Mouse (Mus musculus): ENCODE results near the gene Agap1.

Agap1 gene

GRCm38 (mm10) chr1:89576985-89577384, 122.4 kb downstream of the Agap1 start:
- in situ Hi-C loops (cut with MboI), result no loop called here

GRCm38 (mm10) chr1:89580031-89580998, 125.7 kb downstream of the Agap1 start:
- in situ Hi-C loops (cut with MboI), result no loop called here

GRCm38 (mm10) chr1:89580999-89581765, 126.6 kb downstream of the Agap1 start:
- in situ Hi-C loops (cut with MboI), result no loop called here

GRCm38 (mm10) chr1:89581766-89582125, 127.1 kb downstream of the Agap1 start:
- in situ Hi-C loops (cut with MboI), result no loop called here

- in situ Hi-C loops (cut with MboI), result no loop called here
Observed at GRCm38 (mm10) chr1:89583369-89583768, 128.8 kb downstream of the Agap1 start.

- in situ Hi-C loops (cut with MboI), result no loop called here
Observed at GRCm38 (mm10) chr1:89586991-89587683, 132.5 kb downstream of the Agap1 start.

- in situ Hi-C loops (cut with MboI), result no loop called here
Observed at GRCm38 (mm10) chr1:89588154-89588553, 133.5 kb downstream of the Agap1 start.

- in situ Hi-C loops (cut with MboI), result no loop called here
Observed at GRCm38 (mm10) chr1:89590994-89591393, 136.4 kb downstream of the Agap1 start.

GRCm38 (mm10) chr1:89593219-89593618, 138.6 kb downstream of the Agap1 start:
- in situ Hi-C loops (cut with MboI), result no loop called here

- in situ Hi-C loops (cut with MboI), result no loop called here
Observed at GRCm38 (mm10) chr1:89594999-89595398, 140.4 kb downstream of the Agap1 start.

GRCm38 (mm10) chr1:89595421-89595820, 140.8 kb downstream of the Agap1 start:
- in situ Hi-C loops (cut with MboI), result no loop called here

GRCm38 (mm10) chr1:89596223-89596622, 141.6 kb downstream of the Agap1 start:
- in situ Hi-C loops (cut with MboI), result no loop called here

GRCm38 (mm10) chr1:89598906-89599305, 144.3 kb downstream of the Agap1 start:
- in situ Hi-C loops (cut with MboI), result no loop called here

GRCm38 (mm10) chr1:89599983-89600741, 145.6 kb downstream of the Agap1 start:
- in situ Hi-C loops (cut with MboI), result no loop called here

GRCm38 (mm10) chr1:89601349-89601748, 146.7 kb downstream of the Agap1 start:
- in situ Hi-C loops (cut with MboI), result no loop called here

- in situ Hi-C loops (cut with MboI), result no loop called here
Observed at GRCm38 (mm10) chr1:89602879-89603278, 148.3 kb downstream of the Agap1 start.

- in situ Hi-C loops (cut with MboI), result no loop called here
Observed at GRCm38 (mm10) chr1:89606612-89607011, 152.0 kb downstream of the Agap1 start.

- in situ Hi-C loops (cut with MboI), result no loop called here
Observed at GRCm38 (mm10) chr1:89608766-89609165, 154.2 kb downstream of the Agap1 start.

GRCm38 (mm10) chr1:89609964-89610363, 155.4 kb downstream of the Agap1 start:
- in situ Hi-C loops (cut with MboI), result no loop called here

GRCm38 (mm10) chr1:89611521-89611920, 156.9 kb downstream of the Agap1 start:
- in situ Hi-C loops (cut with MboI), result no loop called here

GRCm38 (mm10) chr1:89613234-89613870, 158.7 kb downstream of the Agap1 start:
- in situ Hi-C loops (cut with MboI), result no loop called here
